Comparison of ENCODE assay signal across 11 mouse cellular contexts in genomic region chr5:24365528-24365927, GRCm38 (mm10). TPM values are rescaled to one million over a fixed set of nuclear protein-coding genes. Genes with fewer than 3 reads are reported as not detected.
DNase-seq lines count a peak whose midpoint lies in the region; ATAC-seq and TF ChIP-seq lines count a peak whose summit lies in the region.
"Had no signal": no experiment of that assay in that cellular context is flagged by ENCODE, and none has a peak within 500 bp of the region (broad histone marks: within the 10 kb centered on the region; RNA-seq: fewer than 3 reads in every experiment).

No protein-coding gene starts in this region.

- H3K79me2 ChIP-seq in heart, adult 2 months (replicated peaks; ENCODE audit: control insufficient read depth, insufficient read depth, low read length) = no peaks in the 10 kb centered on the region

- peak in 1 of 2 experiments; percentile 47 for DNase-seq in heart, adult 2 months
- DNase-seq in heart, adult 8-10 months (ENCODE audit: low spot score) = no peak
- DNase-seq in midbrain, embryonic 10.5 days (ENCODE audit: low spot score) = no peak
- no peak for DNase-seq in midbrain, embryonic 14.5 days
- peak; percentile 46 for DNase-seq in heart, postnatal 4 days
- DNase-seq in liver, postnatal 0 days = no peak
- DNase-seq in adrenal gland, adult 18-20 months (ENCODE audit: low spot score in 2 of 2) = no peak
- no peak for DNase-seq in right cerebral cortex, adult 2 months (ENCODE audit: low spot score in 2 of 2)
- DNase-seq: kidney, postnatal 36 days had no signal

- 17% methylated on average over 5 of the region's 5 CpGs for WGBS in heart, adult 2 months
- 55% methylated on average over 5 of the region's 5 CpGs for WGBS in midbrain, embryonic 10.5 days
- WGBS in midbrain, embryonic 14.5 days = 54% methylated on average over 5 of the region's 5 CpGs
- WGBS in liver, postnatal 0 days (ENCODE audit: insufficient replicate concordance) = 20% methylated on average over 5 of the region's 5 CpGs

- H3K4me3 ChIP-seq in heart, adult 2 months = peak overlapping the region; percentile 77
- H3K4me3 ChIP-seq in midbrain, embryonic 10.5 days = no peak overlapping the region
- H3K4me3 ChIP-seq in midbrain, embryonic 14.5 days (replicated peaks; ENCODE audit: low read depth, low read length) = no peak overlapping the region
- 0 out of 2 replicates have a peak overlapping the region, but pooled peaks have one; percentile 22 for H3K4me3 ChIP-seq in liver, postnatal 0 days (ENCODE audit: low read depth, low read length)
- H3K4me3 ChIP-seq: embryonic facial prominence, embryonic 12.5 days; myocyte had no signal

- H3K36me3 ChIP-seq in heart, adult 2 months (ENCODE audit: control insufficient read depth, insufficient read depth, low read length) = no peaks in the 10 kb centered on the region
- H3K36me3 ChIP-seq in midbrain, embryonic 10.5 days = no peaks in the 10 kb centered on the region
- H3K36me3 ChIP-seq in midbrain, embryonic 14.5 days (ENCODE audit: control insufficient read depth, insufficient read depth, low read length) = no peaks in the 10 kb centered on the region
- no peaks in the 10 kb centered on the region for H3K36me3 ChIP-seq in liver, postnatal 0 days (replicated peaks; ENCODE audit: insufficient read depth, low read length)
- H3K36me3 ChIP-seq: embryonic facial prominence, embryonic 12.5 days had no signal

- intact Hi-C loops in heart, adult 2 months (cut with DNase I) = no loop called here

- H3K4me1 ChIP-seq in heart, adult 2 months (ENCODE audit: control insufficient read depth, insufficient read depth, low read length) = peaks cover 7% of the 10 kb centered on the region
- H3K4me1 ChIP-seq in midbrain, embryonic 10.5 days = peaks cover 26% of the 10 kb centered on the region
- no peaks in the 10 kb centered on the region for H3K4me1 ChIP-seq in midbrain, embryonic 14.5 days (ENCODE audit: control insufficient read depth, insufficient read depth, low read length)
- no peaks in the 10 kb centered on the region; the same call in 1 of the 2 replicates for H3K4me1 ChIP-seq in liver, postnatal 0 days (ENCODE audit: insufficient read depth)
- H3K4me1 ChIP-seq: embryonic facial prominence, embryonic 12.5 days had no signal

- TF ChIP-seq CTCF in heart, adult 2 months (IDR thresholded peaks at IDR 0.05) = no peak
- TF ChIP-seq CTCF in liver, postnatal 0 days (IDR thresholded peaks at IDR 0.05; ENCODE audit: low read depth) = no peak

- H3K4me2 ChIP-seq in midbrain, embryonic 14.5 days (ENCODE audit: low read length) = no peak overlapping the region
- H3K4me2 ChIP-seq in liver, postnatal 0 days (ENCODE audit: low read depth, low read length) = peak overlapping the region; percentile 47
- H3K4me2 ChIP-seq: embryonic facial prominence, embryonic 12.5 days had no signal

- no peaks in the 10 kb centered on the region for H3K9me3 ChIP-seq in midbrain, embryonic 10.5 days (replicated peaks)
- no peaks in the 10 kb centered on the region for H3K9me3 ChIP-seq in midbrain, embryonic 14.5 days (ENCODE audit: control insufficient read depth, low read length)
- H3K9me3 ChIP-seq in liver, postnatal 0 days (ENCODE audit: low read length) = no peaks in the 10 kb centered on the region
- H3K9me3 ChIP-seq: embryonic facial prominence, embryonic 12.5 days had no signal

- peak overlapping the region; percentile 85 for H3K9ac ChIP-seq in heart, adult 2 months (ENCODE audit: low read depth, low read length)
- no peak overlapping the region for H3K9ac ChIP-seq in midbrain, embryonic 14.5 days (replicated peaks; ENCODE audit: low read length)
- H3K9ac ChIP-seq in liver, postnatal 0 days (replicated peaks) = no peak overlapping the region
- H3K9ac ChIP-seq: embryonic facial prominence, embryonic 12.5 days had no signal

- no peaks in the 10 kb centered on the region for H3K27me3 ChIP-seq in heart, adult 2 months (ENCODE audit: control insufficient read depth, insufficient read depth, low read length)
- 0 out of 2 replicates have a peak, but pooled peaks cover 9% of the 10 kb centered on the region for H3K27me3 ChIP-seq in midbrain, embryonic 10.5 days (ENCODE audit: low read depth, poor library complexity, severe bottlenecking)
- no peaks in the 10 kb centered on the region for H3K27me3 ChIP-seq in midbrain, embryonic 14.5 days (ENCODE audit: control insufficient read depth, insufficient read depth, low read length)
- no peaks in the 10 kb centered on the region for H3K27me3 ChIP-seq in liver, postnatal 0 days (ENCODE audit: insufficient read depth, low read length)
- H3K27me3 ChIP-seq: embryonic facial prominence, embryonic 12.5 days had no signal

- TF ChIP-seq EP300 in heart, adult 2 months (IDR thresholded peaks at IDR 0.05; ENCODE audit: insufficient read depth, low read depth, low read length) = no peak
- no peak for TF ChIP-seq EP300 in liver, postnatal 0 days (IDR thresholded peaks at IDR 0.05; ENCODE audit: low read depth)

- TF ChIP-seq POLR2A in heart, adult 2 months (IDR thresholded peaks at IDR 0.05; ENCODE audit: insufficient read depth, low read depth, low read length) = 0 out of 2 replicates have a peak, but pooled peaks have one; percentile 33

- ATAC-seq in midbrain, embryonic 14.5 days (ENCODE audit: low FRiP score, low TSS enrichment) = no peak
- no peak for ATAC-seq in liver, postnatal 0 days

- H3K27ac ChIP-seq in heart, adult 2 months = peak overlapping the region; percentile 95
- 0 out of 2 replicates have a peak overlapping the region, but pooled peaks have one; percentile 15 for H3K27ac ChIP-seq in midbrain, embryonic 10.5 days (replicated peaks)
- H3K27ac ChIP-seq in midbrain, embryonic 14.5 days (replicated peaks; ENCODE audit: low read depth, low read length) = no peak overlapping the region
- peak overlapping the region; percentile 16; the same call in 1 of the 2 replicates for H3K27ac ChIP-seq in liver, postnatal 0 days (ENCODE audit: low read depth)
- H3K27ac ChIP-seq: embryonic facial prominence, embryonic 12.5 days had no signal

RNA-seq across cellular contexts. Expression of gene Nos3, which starts 0.9 kb away (rescaled TPM):
- total RNA-seq in heart, adult 2 months (2021) = 10 to 100 TPM; 23.5 to 24.4 TPM
- polyA plus RNA-seq in heart, adult 2 months (2012; rRNA removed) = 26.3 and 30.7 TPM in 2 replicates
- 10 to 100 TPM; 21.4 to 26.9 (median 23.8) TPM for total RNA-seq in heart, adult 8-10 months (2022)
- 7.9 and 9.3 TPM in 2 replicates for polyA plus RNA-seq in midbrain, embryonic 10.5 days (2016; fragmentation: Nextera tagmentation; extraction: Ambion mirVana)
- polyA plus RNA-seq in midbrain, embryonic 14.5 days (2014; fragmentation: Nextera tagmentation; extraction: Ambion mirVana) = 5.1 and 7.0 TPM in 2 replicates
- 10 to 100 TPM; 39.5 to 40.6 TPM for total RNA-seq in heart, postnatal 4 days (2021)
- polyA plus RNA-seq in liver, postnatal 0 days (2015; fragmentation: Nextera tagmentation; extraction: Ambion mirVana) = 1.7 and 1.8 TPM in 2 replicates
- 10 to 100 TPM in 1 of 2 experiments, 1 to 10 TPM in 1; 9.1 to 16.3 TPM for total RNA-seq in adrenal gland, adult 18-20 months (2021)

RNA-seq across cellular contexts. Expression of gene Kcnh2, which starts 14.1 kb away (rescaled TPM):
- 10 to 100 TPM; 59.3 to 68.5 TPM for total RNA-seq in heart, adult 2 months (2021)
- 119 and 121 TPM in 2 replicates for polyA plus RNA-seq in heart, adult 2 months (2012; rRNA removed)
- 10 to 100 TPM; 48.8 to 95.2 (median 71.0) TPM for total RNA-seq in heart, adult 8-10 months (2022)
- 27.1 and 35.3 TPM in 2 replicates for polyA plus RNA-seq in midbrain, embryonic 10.5 days (2016; fragmentation: Nextera tagmentation; extraction: Ambion mirVana)
- polyA plus RNA-seq in midbrain, embryonic 14.5 days (2014; fragmentation: Nextera tagmentation; extraction: Ambion mirVana) = 10.2 and 13.1 TPM in 2 replicates
- 100 to 1,000 TPM; 108 to 118 TPM for total RNA-seq in heart, postnatal 4 days (2021)
- 0.05 and 0.08 TPM in 2 replicates for polyA plus RNA-seq in liver, postnatal 0 days (2015; fragmentation: Nextera tagmentation; extraction: Ambion mirVana)
- total RNA-seq in adrenal gland, adult 18-20 months (2021) = 10 to 100 TPM; 13.1 to 15.5 TPM

RNA-seq across cellular contexts. Expression of gene Atg9b, which starts 26.4 kb away (rescaled TPM):
- 1 to 10 TPM in 1 of 2 experiments, under 1 TPM in 1; 0.89 to 1.1 TPM for total RNA-seq in heart, adult 2 months (2021)
- 2.2 and 2.3 TPM in 2 replicates for polyA plus RNA-seq in heart, adult 2 months (2012; rRNA removed)
- total RNA-seq in heart, adult 8-10 months (2022) = 1 to 10 TPM in 2 of 4 experiments, under 1 TPM in 2; 0.73 to 1.7 (median 1.1) TPM
- polyA plus RNA-seq in midbrain, embryonic 10.5 days (2016; fragmentation: Nextera tagmentation; extraction: Ambion mirVana) = 0.31 and 0.72 TPM in 2 replicates
- polyA plus RNA-seq in midbrain, embryonic 14.5 days (2014; fragmentation: Nextera tagmentation; extraction: Ambion mirVana) = 0.72 and 1.0 TPM in 2 replicates
- total RNA-seq in heart, postnatal 4 days (2021) = under 1 TPM; 0.45 to 0.83 TPM
- 0.25 and 0.48 TPM in 2 replicates for polyA plus RNA-seq in liver, postnatal 0 days (2015; fragmentation: Nextera tagmentation; extraction: Ambion mirVana)
- total RNA-seq in adrenal gland, adult 18-20 months (2021) = 1 to 10 TPM; 1.3 to 2.6 TPM

RNA-seq across cellular contexts. Expression of gene Abcb8, which starts 27.9 kb away (rescaled TPM):
- total RNA-seq in heart, adult 2 months (2021) = 10 to 100 TPM; 81.2 to 89.8 TPM
- 148 and 151 TPM in 2 replicates for polyA plus RNA-seq in heart, adult 2 months (2012; rRNA removed)
- total RNA-seq in heart, adult 8-10 months (2022) = 100 to 1,000 TPM in 2 of 4 experiments, 10 to 100 TPM in 2; 96.5 to 106 (median 101) TPM
- 62.9 and 64.6 TPM in 2 replicates for polyA plus RNA-seq in midbrain, embryonic 10.5 days (2016; fragmentation: Nextera tagmentation; extraction: Ambion mirVana)
- 45.3 and 52.1 TPM in 2 replicates for polyA plus RNA-seq in midbrain, embryonic 14.5 days (2014; fragmentation: Nextera tagmentation; extraction: Ambion mirVana)
- 10 to 100 TPM; 86.3 to 87.0 TPM for total RNA-seq in heart, postnatal 4 days (2021)
- polyA plus RNA-seq in liver, postnatal 0 days (2015; fragmentation: Nextera tagmentation; extraction: Ambion mirVana) = 20.3 and 22.3 TPM in 2 replicates
- 10 to 100 TPM; 76.4 to 88.2 TPM for total RNA-seq in adrenal gland, adult 18-20 months (2021)

RNA-seq across cellular contexts. Expression of gene Asic3, which starts 47.7 kb away (rescaled TPM):
- total RNA-seq in heart, adult 2 months (2021) = under 1 TPM in 1 of 2 experiments, not detected in 1; 0.14 TPM
- polyA plus RNA-seq in heart, adult 2 months (2012; rRNA removed) = 0.32 and 0.59 TPM in 2 replicates
- under 1 TPM in 1 of 4 experiments, not detected in 3; 0.16 TPM for total RNA-seq in heart, adult 8-10 months (2022)
- 0.19 and 0.31 TPM in 2 replicates for polyA plus RNA-seq in midbrain, embryonic 10.5 days (2016; fragmentation: Nextera tagmentation; extraction: Ambion mirVana)
- polyA plus RNA-seq in midbrain, embryonic 14.5 days (2014; fragmentation: Nextera tagmentation; extraction: Ambion mirVana) = not detected in 2 replicates
- total RNA-seq in heart, postnatal 4 days (2021) = under 1 TPM in 1 of 2 experiments, not detected in 1; 0.19 TPM
- polyA plus RNA-seq in liver, postnatal 0 days (2015; fragmentation: Nextera tagmentation; extraction: Ambion mirVana) = 0.11 TPM in 1 of 2 replicates, not detected in the other
- under 1 TPM in 1 of 2 experiments, not detected in 1; 0.33 TPM for total RNA-seq in adrenal gland, adult 18-20 months (2021)

Comparison
In these comparisons a context has a peak if more than half of its experiments do, and no peak if none do; other contexts are left out.
1. H3K4me3 ChIP-seq: peak in heart, adult 2 months (single experiment) and liver, postnatal 0 days (single experiment); none in midbrain, embryonic 10.5 days (single experiment) and midbrain, embryonic 14.5 days (single experiment).